Mouse (Mus musculus) C2C12 (cell line): ENCODE measurements at regions not wholly inside any gene's neighbourhood (a gene's known extent, or its start where the extent isn't known, plus 50 kb on each side); places are given as distances from the start of the nearest gene placed in this dataset.

Source experiments
- CTCF ChIP-seq: IDR thresholded peaks from one replicate; pipeline ENCODE4 v1.5.1; 2011; ENCODE audit not compliant: control insufficient read depth, insufficient read depth, insufficient read length
- MAX ChIP-seq: IDR thresholded peaks from one replicate; pipeline ENCODE4 v1.6.1; 2011; ENCODE audit warnings: mild to moderate bottlenecking, control low read depth
- USF1 ChIP-seq: IDR thresholded peaks from one replicate; pipeline ENCODE4 v1.6.1; 2011; ENCODE audit warnings: low read depth, mild to moderate bottlenecking, control low read depth, moderate library complexity

DNA sequence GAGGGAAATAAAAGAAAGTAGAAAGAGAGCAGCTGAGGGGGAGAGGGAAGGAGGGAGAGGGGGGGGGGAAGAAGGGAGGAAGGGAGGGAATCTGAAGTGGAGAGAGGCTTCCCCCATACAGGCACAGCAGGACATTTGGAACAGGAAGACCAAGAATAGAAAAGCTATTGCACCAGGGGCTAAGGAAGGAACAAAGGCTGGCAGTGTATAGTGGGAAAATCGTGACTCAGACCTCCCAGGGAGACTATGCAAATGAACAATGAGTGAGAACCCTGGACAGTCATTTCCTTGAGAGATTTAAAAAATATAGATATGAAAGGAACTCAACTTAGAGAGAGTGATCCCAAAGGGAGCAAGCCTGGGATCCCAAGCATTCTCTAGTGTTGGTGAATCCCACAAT lies 559.1 kb upstream of the Klf6 start:
- TF ChIP-seq CTCF = no peak
- TF ChIP-seq USF1 = no peak
- no peak for TF ChIP-seq MAX
